Mouse (Mus musculus): ENCODE measurements around the gene G0s2. TPM values are rescaled to one million over a fixed set of nuclear protein-coding genes. Genes with fewer than 3 reads are reported as not detected.
A peak's percentile ranks its signal among the peaks of the same experiment; 100 is the strongest.

The G0s2 gene
- total and polyA plus RNA-seq, 3 experiments: not detected

- Histone ChIP-seq H3K27ac (ENCODE audit: insufficient read depth, low read depth) (no peak overlapping the region), H3K9ac (ENCODE audit: insufficient read depth, low read depth) (no peak overlapping the region), H3K4me3 (replicated peaks in 1 of 3; ENCODE audit: low read depth in 2 of 3, low read length in 2 of 3, poor library complexity in 1 of 3) (no peak overlapping the region), H3K4me1 (ENCODE audit: control insufficient read depth in 1 of 2, insufficient read depth in 2 of 2) (peaks cover 12 to 27% of the 10 kb centered on the region in 2 experiments), H3K27me3 (replicated peaks) (no peaks in the 10 kb centered on the region), H3K9me3 (replicated peaks; ENCODE audit: low read length) (no peaks in the 10 kb centered on the region), H3K79me2 (replicated peaks; ENCODE audit: control insufficient read depth, extremely low read depth, insufficient read depth, poor library complexity, severe bottlenecking) (no peaks in the 10 kb centered on the region), H3K36me3 (replicated peaks in 1 of 2; ENCODE audit: control insufficient read depth in 1 of 2, insufficient read depth in 1 of 2, low read length in 1 of 2) (peaks cover 5 to 46% of the 10 kb centered on the region in 2 experiments), H3K4me2 (ENCODE audit: insufficient read depth, low read depth, poor library complexity, severe bottlenecking) (no peak overlapping the region)
- dilution Hi-C loops (cut with MboI; ENCODE audit: extremely low pct_ligation_motif_present, extremely low pct_unique_long_range_greater_than_20kb, low sequenced_read_pairs) (no loop called here), in situ Hi-C loops (cut with MboI; ENCODE audit: low pct_ligation_motif_present, low pct_unique_long_range_greater_than_20kb, low sequenced_read_pairs) (no loop called here)
- DNase-seq (ENCODE audit: extremely low read depth): no peak
- TF ChIP-seq ETS1 (conservative IDR thresholded peaks at IDR 0.05; ENCODE audit: low read depth, low read length) (no peak), ZNF384 (IDR thresholded peaks at IDR 0.05; ENCODE audit: low read depth, low read length) (no peak), ELF1 (IDR thresholded peaks at IDR 0.05; ENCODE audit: low read depth, low read length) (no peak), JUN (IDR thresholded peaks at IDR 0.05; ENCODE audit: insufficient read depth, low read depth, low read length) (no peak), RAD21 (IDR thresholded peaks at IDR 0.05; ENCODE audit: low read depth, low read length) (no peak), USF1 (IDR thresholded peaks at IDR 0.05; ENCODE audit: low read depth, low read length) (no peak), HCFC1 (IDR thresholded peaks at IDR 0.05; ENCODE audit: low read depth, low read length) (no peak), BHLHE40 (IDR thresholded peaks at IDR 0.05; ENCODE audit: low read depth, low read length) (no peak), CHD1 (IDR thresholded peaks at IDR 0.05; ENCODE audit: low read depth, low read length) (no peak), TCF12 (IDR thresholded peaks at IDR 0.05; ENCODE audit: low read depth, low read length) (no peak), SIN3A (IDR thresholded peaks at IDR 0.05; ENCODE audit: low read length) (no peak)
Observed at GRCm38 (mm10) chr1:193265734-193266133, 7.3 kb downstream of the G0s2 start.

GRCm38 (mm10) chr1:193263955-193264598, 8.9 kb downstream of the G0s2 start, which contains the start of gene Hsd11b1:
Gene Hsd11b1, minus strand, starts transcription at chr1:193264075.
- dilution Hi-C loops (cut with MboI; ENCODE audit: extremely low pct_ligation_motif_present, extremely low pct_unique_long_range_greater_than_20kb, low sequenced_read_pairs) (no loop called here), in situ Hi-C loops (cut with MboI; ENCODE audit: low pct_ligation_motif_present, low pct_unique_long_range_greater_than_20kb, low sequenced_read_pairs) (no loop called here)
- H3K9ac ChIP-seq (ENCODE audit: insufficient read depth, low read depth): no peak within 1 kb of the TSS
- peaks cover 12 to 27% of the 10 kb centered on the region in 2 experiments for H3K4me1 ChIP-seq (ENCODE audit: control insufficient read depth in 1 of 2, insufficient read depth in 2 of 2)
- H3K27ac ChIP-seq (ENCODE audit: insufficient read depth, low read depth): peak within 1 kb of the TSS; percentile 24; the same call in 1 of the 2 replicates
- peak within 1 kb of the TSS in 2 of 3 experiments; percentile 16 to 48 for H3K4me3 ChIP-seq (replicated peaks in 1 of 3; ENCODE audit: low read depth in 2 of 3, low read length in 2 of 3, poor library complexity in 1 of 3)
- peak; percentile 74 for DNase-seq (ENCODE audit: extremely low read depth)
- H3K4me2 ChIP-seq (ENCODE audit: insufficient read depth, low read depth, poor library complexity, severe bottlenecking): no peak within 1 kb of the TSS; the same call in 1 of the 2 replicates
- H3K36me3 ChIP-seq (replicated peaks in 1 of 2; ENCODE audit: control insufficient read depth in 1 of 2, insufficient read depth in 1 of 2, low read length in 1 of 2): peaks cover 5 to 50% of the 10 kb centered on the region in 2 experiments
- H3K27me3 ChIP-seq (replicated peaks): no peaks in the 10 kb centered on the region
- H3K9me3 ChIP-seq (replicated peaks; ENCODE audit: low read length): no peaks in the 10 kb centered on the region
- TF ChIP-seq SIN3A (IDR thresholded peaks at IDR 0.05; ENCODE audit: low read length) (peak; percentile 34; the same call in 1 of the 2 replicates), RCOR1 (conservative IDR thresholded peaks at IDR 0.05; ENCODE audit: low read depth, low read length) (no peak), BHLHE40 (IDR thresholded peaks at IDR 0.05; ENCODE audit: low read depth, low read length) (peak; percentile 47; the same call in 1 of the 2 replicates), ETS1 (conservative IDR thresholded peaks at IDR 0.05; ENCODE audit: low read depth, low read length) (peak; percentile 88), E2F4 (IDR thresholded peaks at IDR 0.05; ENCODE audit: insufficient replicate concordance, low read depth, low read length) (no peak), TCF12 (IDR thresholded peaks at IDR 0.05; ENCODE audit: low read depth, low read length) (peak; percentile 38; the same call in 1 of the 2 replicates), NRF1 (IDR thresholded peaks at IDR 0.05; ENCODE audit: low read depth, low read length) (no peak), MEF2A (IDR thresholded peaks at IDR 0.05; ENCODE audit: borderline replicate concordance, low read depth, low read length) (peak; percentile 63; the same call in 1 of the 2 replicates), POLR2AphosphoS2 (IDR thresholded peaks at IDR 0.05; ENCODE audit: low read depth, low read length) (no peak), POLR2A (IDR thresholded peaks at IDR 0.05; ENCODE audit: low read depth, low read length) (no peak), IRF4 (IDR thresholded peaks at IDR 0.05; ENCODE audit: low read depth, low read length) (peak; percentile 48; the same call in 1 of the 2 replicates), UBTF (IDR thresholded peaks at IDR 0.05; ENCODE audit: low read depth, low read length) (no peak), EP300 (IDR thresholded peaks at IDR 0.05; ENCODE audit: low read length) (peak; percentile 32; the same call in 1 of the 2 replicates), MAZ (IDR thresholded peaks at IDR 0.05; ENCODE audit: low read depth, low read length) (0 out of 2 replicates have a peak, but pooled peaks have one; percentile 48), CTCF (conservative IDR thresholded peaks at IDR 0.05 in 1 of 2, IDR thresholded peaks at IDR 0.05 in 1 of 2; ENCODE audit: low read depth in 2 of 2, low read length in 2 of 2) (no peak), ZC3H11A (IDR thresholded peaks at IDR 0.05; ENCODE audit: low read depth, low read length) (no peak), KAT2A (IDR thresholded peaks at IDR 0.05; ENCODE audit: insufficient replicate concordance, low read length) (no peak), JUND (conservative IDR thresholded peaks at IDR 0.05; ENCODE audit: low read depth, low read length) (no peak), MXI1 (IDR thresholded peaks at IDR 0.05; ENCODE audit: low read depth, low read length) (0 out of 2 replicates have a peak, but pooled peaks have one; percentile 61)
- no peaks in the 10 kb centered on the region for H3K79me2 ChIP-seq (replicated peaks; ENCODE audit: control insufficient read depth, extremely low read depth, insufficient read depth, poor library complexity, severe bottlenecking)
